Mouse (Mus musculus): ENCODE measurements at regions not wholly inside any gene's neighbourhood (a gene's known extent, or its start where the extent isn't known, plus 50 kb on each side); places are given as distances from the start of the nearest gene placed in this dataset.

DNA sequence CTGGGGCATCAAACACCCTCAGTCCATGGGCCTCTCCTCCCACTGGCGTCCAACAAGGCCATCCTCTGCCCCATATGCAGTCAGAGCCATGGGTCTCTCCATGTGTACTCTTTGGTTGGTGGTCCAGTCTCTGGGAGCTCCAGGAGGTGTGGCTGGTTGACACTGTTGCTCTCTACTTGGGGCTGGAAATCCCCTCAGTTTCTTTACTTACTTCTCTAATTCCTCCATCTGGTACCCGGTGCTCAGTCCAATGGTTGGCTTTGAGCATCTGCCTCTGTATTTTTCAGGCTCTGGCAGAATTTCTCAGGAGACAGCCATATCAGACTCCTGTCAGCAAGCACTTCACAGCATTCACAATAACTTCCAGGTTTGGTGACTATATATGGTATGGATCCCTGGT lies 55.7 kb upstream of the Ctsc start:
- Histone ChIP-seq H3K9me3 (replicated peaks) (no peaks in the 10 kb centered on the region), H3K27me3 (no peaks in the 10 kb centered on the region), H3K9ac (no peak overlapping the region), H3K4me1 (no peaks in the 10 kb centered on the region), H3K36me3 (no peaks in the 10 kb centered on the region), H3K4me3 (replicated peaks) (no peak overlapping the region), H3K27ac (replicated peaks) (no peak overlapping the region), H3K4me2 (replicated peaks) (no peak overlapping the region)
- WGBS: 75% methylated on average over 2 of the region's 2 CpGs
- ATAC-seq (ENCODE audit: insufficient number of reproducible peaks, low FRiP score, low TSS enrichment, low read depth): no peak

DNA sequence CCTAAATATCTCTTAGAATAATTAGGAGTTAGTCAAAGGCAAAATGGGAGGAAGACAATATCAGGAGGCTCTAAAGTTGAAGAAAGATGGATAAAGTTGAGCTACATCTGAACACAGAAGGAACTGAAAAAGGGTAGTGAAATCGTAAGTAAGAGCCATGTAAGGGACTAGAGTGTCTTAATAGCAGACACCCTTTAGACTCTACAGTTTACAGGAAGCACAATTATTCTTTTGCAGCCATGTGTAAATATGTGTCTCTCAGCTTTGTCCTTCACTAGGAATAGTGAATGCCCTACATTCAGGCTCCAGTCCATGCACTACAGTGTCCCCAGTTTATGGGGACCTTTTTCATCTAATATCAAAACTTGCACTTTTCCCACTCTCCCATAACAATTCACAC lies 52.1 kb upstream of the Ctsc start:
- H3K9me3 ChIP-seq (replicated peaks): no peaks in the 10 kb centered on the region
- no peak overlapping the region for H3K27ac ChIP-seq (replicated peaks)
- no peaks in the 10 kb centered on the region for H3K36me3 ChIP-seq
- ATAC-seq (ENCODE audit: insufficient number of reproducible peaks, low FRiP score, low TSS enrichment, low read depth): no peak
- 82% methylated on average over 1 of the region's 1 CpGs for WGBS
- no peaks in the 10 kb centered on the region for H3K27me3 ChIP-seq
- H3K4me2 ChIP-seq (replicated peaks): no peak overlapping the region
- H3K9ac ChIP-seq: no peak overlapping the region
- H3K4me1 ChIP-seq: no peaks in the 10 kb centered on the region
- no peak overlapping the region for H3K4me3 ChIP-seq (replicated peaks)
